Mouse (Mus musculus) intestine, embryonic 14.5 days (tissue): Measurements from ENCODE around the gene Slc35e2. TPM values are rescaled to one million over a fixed set of nuclear protein-coding genes. Genes with fewer than 3 reads are reported as not detected.

ENCODE experiments used
- ATAC-seq: fragments of 200-750 bp; cut with Nextera tagmentation; replicated peaks from 2 replicates; pipeline ENCODE4 v1.8.0; 2017; ENCODE audit warnings: low read depth, moderate number of reproducible peaks, moderate TSS enrichment, moderate library complexity; ENCODE audit not compliant: low FRiP score, low TSS enrichment
- DNase-seq: peaks from one replicate; pipeline ENCODE4 v3.0.0-alpha.2; 2018; ENCODE audit warnings: low spot score
- H3K27ac ChIP-seq: fragments of 300-500 bp; sonication (generic); 2 replicates; pipeline ENCODE4 v1.5.1; 2014; ENCODE audit warnings: low read depth, mild to moderate bottlenecking, control low read depth
- H3K27me3 ChIP-seq: fragments of 300-500 bp; sonication (generic); replicated peaks from 2 replicates; pipeline ENCODE4 v1.6.1; 2014; ENCODE audit warnings: low read length, control low read depth; ENCODE audit not compliant: control insufficient read depth, insufficient read depth
- H3K36me3 ChIP-seq: fragments of 300-500 bp; sonication (generic); 2 replicates; pipeline ENCODE4 v1.6.1; 2014; ENCODE audit warnings: low read length, control low read depth; ENCODE audit not compliant: control insufficient read depth, insufficient read depth
- H3K4me1 ChIP-seq: fragments of 300-500 bp; sonication (generic); replicated peaks from 2 replicates; pipeline ENCODE4 v1.6.1; 2014; ENCODE audit warnings: low read length, control low read depth, mixed read lengths; ENCODE audit not compliant: control insufficient read depth, insufficient read depth
- H3K4me2 ChIP-seq: fragments of 300-500 bp; sonication (generic); 2 replicates; pipeline ENCODE4 v1.6.1; 2014; ENCODE audit warnings: low read length
- H3K4me3 ChIP-seq: fragments of 300-500 bp; sonication (generic); 2 replicates; pipeline ENCODE4 v1.5.1; 2014; ENCODE audit warnings: low read depth, low read length, control low read depth, mixed read lengths
- H3K9ac ChIP-seq: fragments of 300-500 bp; sonication (generic); 2 replicates; pipeline ENCODE4 v1.6.1; 2014; ENCODE audit warnings: mild to moderate bottlenecking, low read length
- H3K9me3 ChIP-seq: fragments of 300-500 bp; sonication (generic); 2 replicates; pipeline ENCODE4 v1.6.1; 2016; ENCODE audit warnings: low read length, control low read depth; ENCODE audit not compliant: control insufficient read depth
- WGBS: fragments of 180-500 bp; shearing (Covaris S2); extraction: QIAGEN DNeasy Blood & Tissue Kit; methylation state at CpG from one replicate; pipeline ENCODE4 v1.1.7; 2014; 5-methylcytosine and 5-hydroxymethylcytosine counted together
- polyA plus RNA-seq: library from polyadenylated mRNA; unstranded; fragments of >200 nt; fragmentation: Nextera tagmentation; extraction: Ambion mirVana; gene quantifications from 2 replicates; pipeline ENCODE4 v1.2.1, GENCODE M21; 2014

Gene Slc35e2
- polyA plus RNA-seq, 1 experiment from 2014 or later, result 8.5 TPM

GRCm38 (mm10) chr4:155653086-155653450 lies 51.9 kb downstream of the Slc35e2 start, which contains the start of gene Mmp23:
TSS of gene Mmp23 (minus strand) at chr4:155653384.
- Histone ChIP-seq H3K4me1 (peaks cover 32% of the 10 kb centered on the region), H3K36me3 (peaks cover 49% of the 10 kb centered on the region), H3K9ac (peak within 1 kb of the TSS; percentile 60), H3K4me3 (peak within 1 kb of the TSS; percentile 46), H3K27ac (0 out of 2 replicates have a peak within 1 kb of the TSS, but pooled peaks have one; percentile 1), H3K27me3 (peaks cover 28% of the 10 kb centered on the region), H3K9me3 (no peaks in the 10 kb centered on the region), H3K4me2 (peak within 1 kb of the TSS; percentile 53)
- WGBS, result under 1% methylated on average over 33 of the region's 33 CpGs
- DNase-seq (peak; percentile 78), ATAC-seq (peak; percentile 35)

- H3K9me3 ChIP-seq, result no peaks in the 10 kb centered on the region
- H3K36me3 ChIP-seq, result peaks cover 46% of the 10 kb centered on the region
- H3K27ac ChIP-seq, result no peak overlapping the region
- peaks cover 28% of the 10 kb centered on the region for H3K27me3 ChIP-seq
- WGBS, result 2% methylated on average over 31 of the region's 31 CpGs
- DNase-seq (peak; percentile 79), ATAC-seq (no peak)
- peak overlapping the region; percentile 42 for H3K4me3 ChIP-seq
- peak overlapping the region; percentile 60; the same call in 1 of the 2 replicates for H3K9ac ChIP-seq
- H3K4me2 ChIP-seq, result peak overlapping the region; percentile 53
- peaks cover 32% of the 10 kb centered on the region for H3K4me1 ChIP-seq
Measured at GRCm38 (mm10) chr4:155653451-155654182, 52.4 kb downstream of the Slc35e2 start.

DNA sequence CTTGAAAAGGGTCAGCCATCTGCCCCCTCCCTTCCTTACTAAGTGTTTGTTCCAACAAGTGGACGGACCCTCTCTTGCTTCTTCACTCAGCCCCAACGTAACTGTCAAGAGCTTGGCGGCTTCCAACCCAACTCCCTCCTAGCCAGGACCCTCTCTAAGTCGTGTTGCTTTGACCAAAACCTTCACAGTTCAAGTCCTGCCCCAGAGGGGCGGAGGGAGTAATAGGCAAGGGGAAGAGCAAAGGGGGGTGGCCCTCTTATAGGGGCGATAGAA lies 52.9 kb downstream of the Slc35e2 start:
- Histone ChIP-seq H3K27ac (no peak overlapping the region), H3K36me3 (peaks cover 43% of the 10 kb centered on the region), H3K9me3 (no peaks in the 10 kb centered on the region), H3K4me3 (peak overlapping the region; percentile 46), H3K27me3 (peaks cover 28% of the 10 kb centered on the region), H3K4me2 (peak overlapping the region; percentile 53), H3K4me1 (peaks cover 32% of the 10 kb centered on the region), H3K9ac (peak overlapping the region; percentile 11; the same call in 1 of the 2 replicates)
- 3% methylated on average over 6 of the region's 6 CpGs for WGBS
- ATAC-seq (peak; percentile 6), DNase-seq (no peak)

- WGBS, result 3% methylated on average over 48 of the region's 52 CpGs
- DNase-seq, result peak; percentile 87
- Histone ChIP-seq H3K27me3 (peaks cover 28% of the 10 kb centered on the region), H3K36me3 (peaks cover 40% of the 10 kb centered on the region), H3K4me3 (peak overlapping the region; percentile 46), H3K4me1 (peaks cover 32% of the 10 kb centered on the region), H3K9me3 (no peaks in the 10 kb centered on the region), H3K4me2 (peak overlapping the region; percentile 53), H3K9ac (peak overlapping the region; percentile 56), H3K27ac (no peak overlapping the region)
- peak; percentile 65 for ATAC-seq
Measured at GRCm38 (mm10) chr4:155654456-155655298, 53.5 kb downstream of the Slc35e2 start.

GRCm38 (mm10) chr4:155656214-155656751 lies 55.1 kb downstream of the Slc35e2 start:
- 92% methylated on average over 13 of the region's 13 CpGs for WGBS
- H3K27ac ChIP-seq, result no peak overlapping the region
- no peak overlapping the region for H3K4me2 ChIP-seq
- H3K4me1 ChIP-seq, result peaks cover 32% of the 10 kb centered on the region
- H3K9ac ChIP-seq, result no peak overlapping the region
- peaks cover 26% of the 10 kb centered on the region for H3K36me3 ChIP-seq
- DNase-seq (no peak), ATAC-seq (no peak)
- peaks cover 28% of the 10 kb centered on the region for H3K27me3 ChIP-seq
- H3K9me3 ChIP-seq, result no peaks in the 10 kb centered on the region
- H3K4me3 ChIP-seq, result no peak overlapping the region

DNA sequence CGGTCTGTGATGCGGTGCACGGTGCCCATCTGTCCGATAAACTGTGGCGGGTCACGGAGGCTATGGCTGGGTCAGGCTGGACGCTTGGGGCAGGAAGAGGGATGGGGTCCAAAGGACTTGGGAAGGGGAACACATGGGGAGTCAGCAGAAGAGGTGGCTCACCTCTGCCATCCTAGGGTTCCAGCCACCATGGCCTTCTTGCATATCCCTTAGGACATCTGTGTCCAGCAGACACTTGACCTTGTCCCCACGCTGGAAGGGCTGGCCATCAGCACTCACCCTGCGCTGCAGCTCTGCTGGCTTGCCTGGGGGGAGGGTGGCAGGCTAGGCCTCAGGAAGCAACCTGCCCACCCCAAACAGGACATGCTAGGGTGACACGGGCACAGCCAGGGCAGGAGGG lies 57.7 kb downstream of the Slc35e2 start:
- H3K4me1 ChIP-seq, result peaks cover 14% of the 10 kb centered on the region
- H3K36me3 ChIP-seq, result peaks cover 24% of the 10 kb centered on the region
- 95% methylated on average over 10 of the region's 10 CpGs for WGBS
- no peak overlapping the region for H3K4me3 ChIP-seq
- H3K27me3 ChIP-seq, result peaks cover 11% of the 10 kb centered on the region
- H3K27ac ChIP-seq, result no peak overlapping the region
- H3K9me3 ChIP-seq, result no peaks in the 10 kb centered on the region
- DNase-seq, result no peak
- H3K9ac ChIP-seq, result no peak overlapping the region
- no peak overlapping the region for H3K4me2 ChIP-seq
- ATAC-seq, result no peak

DNA sequence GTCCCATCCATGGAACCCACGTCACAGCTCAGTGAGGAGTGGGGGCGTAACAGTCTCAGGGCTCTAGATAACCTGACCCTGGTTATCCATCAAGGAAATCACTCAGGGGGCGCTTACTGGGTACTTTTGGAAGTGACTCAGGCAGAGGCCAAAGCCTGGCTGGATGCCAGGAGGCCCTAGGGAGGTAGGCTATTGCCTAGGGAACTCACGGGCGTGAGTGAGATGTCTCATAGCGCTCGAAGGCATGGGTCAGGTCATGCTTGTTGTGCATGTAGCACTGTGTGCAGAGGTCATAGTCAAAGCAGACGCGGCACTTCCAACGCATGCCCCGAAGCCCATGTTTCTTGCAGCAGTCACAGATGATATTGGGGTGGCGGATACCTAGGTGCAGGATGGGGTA lies 59.4 kb downstream of the Slc35e2 start:
- no peaks in the 10 kb centered on the region for H3K4me1 ChIP-seq
- no peak overlapping the region for H3K27ac ChIP-seq
- no peak for ATAC-seq
- no peak for DNase-seq
- no peak overlapping the region for H3K9ac ChIP-seq
- H3K4me3 ChIP-seq, result no peak overlapping the region
- 89% methylated on average over 12 of the region's 12 CpGs for WGBS
- H3K4me2 ChIP-seq, result no peak overlapping the region
- 0 out of 2 replicates have a peak, but pooled peaks cover 4% of the 10 kb centered on the region for H3K27me3 ChIP-seq
- peaks cover 30% of the 10 kb centered on the region for H3K36me3 ChIP-seq
- no peaks in the 10 kb centered on the region for H3K9me3 ChIP-seq

DNA sequence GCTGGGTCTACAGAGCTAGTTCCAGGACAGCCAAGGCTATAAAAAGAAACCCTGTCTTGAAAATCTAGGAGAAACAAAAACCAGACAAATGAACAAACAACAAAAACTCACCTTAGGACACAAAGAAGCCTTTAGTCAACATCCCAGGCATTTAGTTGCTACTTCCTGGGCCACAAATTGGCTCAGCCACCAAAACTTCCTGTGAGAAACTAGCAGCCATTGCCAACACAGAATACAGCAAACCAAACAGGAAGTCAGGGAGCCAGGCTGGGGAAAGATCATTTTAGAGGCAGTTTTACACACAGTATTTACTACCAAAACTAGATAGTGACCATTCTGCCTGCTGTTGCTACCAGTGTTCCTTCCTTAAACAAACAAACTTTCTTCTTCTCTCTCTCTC lies 65.7 kb downstream of the Slc35e2 start:
- DNase-seq, result no peak
- Histone ChIP-seq H3K27ac (no peak overlapping the region), H3K27me3 (no peaks in the 10 kb centered on the region), H3K4me2 (no peak overlapping the region), H3K9ac (no peak overlapping the region), H3K4me1 (peaks cover 6% of the 10 kb centered on the region; the same call in 1 of the 2 replicates), H3K36me3 (peaks cover 14% of the 10 kb centered on the region), H3K9me3 (no peaks in the 10 kb centered on the region), H3K4me3 (no peak overlapping the region)
- no peak for ATAC-seq
